Mouse (Mus musculus): ENCODE measurements around the gene Otogl. TPM values are rescaled to one million over a fixed set of nuclear protein-coding genes. Genes with fewer than 3 reads are reported as not detected.

Otogl gene
- polyA plus RNA-seq (2012; rRNA removed) = 0.05 and 0.07 TPM in 2 replicates

- no peak for DNase-seq (ENCODE audit: low read depth, low spot score)
- WGBS = 65% methylated on average over 7 of the region's 7 CpGs
These were observed at the start of gene Otogl for GRCm38 (mm10) chr10:107912084-107912573. Gene Otogl (minus strand): TSS chr10:107912134.

GRCm38 (mm10) chr10:107956588-107956987 is 44.7 kb upstream of the Otogl start:
- WGBS = 59% methylated on average over 5 of the region's 5 CpGs
- DNase-seq (ENCODE audit: low read depth, low spot score) = no peak

- DNase-seq (ENCODE audit: low read depth, low spot score) = no peak
- 63% methylated on average over 6 of the region's 6 CpGs for WGBS
These were observed 42.5 kb upstream of the Otogl start for GRCm38 (mm10) chr10:107954444-107954843.

- WGBS = 92% methylated on average over 6 of the region's 6 CpGs
- DNase-seq (ENCODE audit: low read depth, low spot score) = no peak
These were observed 39.7 kb upstream of the Otogl start for GRCm38 (mm10) chr10:107951596-107951995.

- DNase-seq (ENCODE audit: low read depth, low spot score) = no peak
- WGBS = 87% methylated on average over 5 of the region's 5 CpGs
These were observed 38.0 kb upstream of the Otogl start for GRCm38 (mm10) chr10:107949945-107950344.

GRCm38 (mm10) chr10:107948647-107949046 is 36.7 kb upstream of the Otogl start:
- 60% methylated on average over 8 of the region's 8 CpGs for WGBS
- DNase-seq (ENCODE audit: low read depth, low spot score) = no peak

- no peak for DNase-seq (ENCODE audit: low read depth, low spot score)
- 55% methylated on average over 1 of the region's 1 CpGs for WGBS
These were observed 36.1 kb upstream of the Otogl start for GRCm38 (mm10) chr10:107948038-107948437.

GRCm38 (mm10) chr10:107946348-107946747 is 34.4 kb upstream of the Otogl start:
- 67% methylated on average over 5 of the region's 5 CpGs for WGBS
- DNase-seq (ENCODE audit: low read depth, low spot score) = no peak

GRCm38 (mm10) chr10:107943859-107944258 is 31.9 kb upstream of the Otogl start:
- no peak for DNase-seq (ENCODE audit: low read depth, low spot score)
- 63% methylated on average over 3 of the region's 3 CpGs for WGBS

- 31% methylated on average over 4 of the region's 4 CpGs for WGBS
- no peak for DNase-seq (ENCODE audit: low read depth, low spot score)
These were observed 29.4 kb upstream of the Otogl start for GRCm38 (mm10) chr10:107941188-107941900.

GRCm38 (mm10) chr10:107940302-107940701 is 28.4 kb upstream of the Otogl start:
- DNase-seq (ENCODE audit: low read depth, low spot score) = no peak
- 56% methylated on average over 6 of the region's 6 CpGs for WGBS

GRCm38 (mm10) chr10:107939821-107940220 is 27.9 kb upstream of the Otogl start:
- 86% methylated on average over 6 of the region's 6 CpGs for WGBS

GRCm38 (mm10) chr10:107934055-107934454 is 22.1 kb upstream of the Otogl start:
- WGBS = 42% methylated on average over 3 of the region's 3 CpGs
- no peak for DNase-seq (ENCODE audit: low read depth, low spot score)

More at GRCm38 (mm10) chr10:107939821-107940220, 27.9 kb upstream of the Otogl start:
- no peak for DNase-seq (ENCODE audit: low read depth, low spot score)

GRCm38 (mm10) chr10:107933527-107933926 is 21.6 kb upstream of the Otogl start:
- WGBS = 78% methylated on average over 1 of the region's 1 CpGs
- DNase-seq (ENCODE audit: low read depth, low spot score) = no peak

- no peak for DNase-seq (ENCODE audit: low read depth, low spot score)
- WGBS = 23% methylated on average over 10 of the region's 10 CpGs
These were observed 20.2 kb upstream of the Otogl start for GRCm38 (mm10) chr10:107931833-107932828.

GRCm38 (mm10) chr10:107930471-107931021 is 18.6 kb upstream of the Otogl start:
- no peak for DNase-seq (ENCODE audit: low read depth, low spot score)
- WGBS = 44% methylated on average over 7 of the region's 7 CpGs

GRCm38 (mm10) chr10:107925306-107925705 is 13.4 kb upstream of the Otogl start:
- no peak for DNase-seq (ENCODE audit: low read depth, low spot score)

- no peak for DNase-seq (ENCODE audit: low read depth, low spot score)
- 17% methylated on average over 2 of the region's 2 CpGs for WGBS
These were observed 11.9 kb upstream of the Otogl start for GRCm38 (mm10) chr10:107923860-107924259.

- 16% methylated on average over 1 of the region's 1 CpGs for WGBS
- no peak for DNase-seq (ENCODE audit: low read depth, low spot score)
These were observed 10.8 kb upstream of the Otogl start for GRCm38 (mm10) chr10:107922750-107923149.

- no peak for DNase-seq (ENCODE audit: low read depth, low spot score)
- 0% methylated on average over 1 of the region's 1 CpGs for WGBS
These were observed 9.6 kb upstream of the Otogl start for GRCm38 (mm10) chr10:107921549-107921948.

Measured in large intestine, adult 2 months (tissue).